Mouse (Mus musculus) forebrain, embryonic 13.5 days (tissue): Measurements from ENCODE around the gene Rnf128. TPM values are rescaled to one million over a fixed set of nuclear protein-coding genes. Genes with fewer than 3 reads are reported as not detected.
A peak's percentile ranks its signal among the peaks of the same experiment; 100 is the strongest.

ENCODE experiments used
- ATAC-seq: fragments of 200-750 bp; cut with Nextera tagmentation; 2 replicates; pipeline ENCODE4 v1.8.0; 2017
- H3K27ac ChIP-seq: fragments of 300-500 bp; sonication (generic); 2 replicates; pipeline ENCODE4 v1.5.1; 2015; ENCODE audit warnings: inconsistent platforms, mild to moderate bottlenecking, moderate library complexity
- H3K27me3 ChIP-seq: fragments of 300-500 bp; sonication (generic); 2 replicates; pipeline ENCODE4 v1.6.1; 2015; ENCODE audit warnings: mild to moderate bottlenecking, inconsistent platforms
- H3K36me3 ChIP-seq: fragments of 300-500 bp; sonication (generic); 2 replicates; pipeline ENCODE4 v1.6.1; 2015; ENCODE audit warnings: mild to moderate bottlenecking, inconsistent platforms; ENCODE audit not compliant: poor library complexity, severe bottlenecking
- H3K4me1 ChIP-seq: fragments of 300-500 bp; sonication (generic); 2 replicates; pipeline ENCODE4 v1.6.1; 2015; ENCODE audit warnings: inconsistent platforms
- H3K4me2 ChIP-seq: fragments of 300-500 bp; sonication (generic); 2 replicates; pipeline ENCODE4 v1.6.1; 2015; ENCODE audit warnings: inconsistent platforms, mild to moderate bottlenecking, moderate library complexity
- H3K4me3 ChIP-seq: fragments of 300-500 bp; sonication (generic); 2 replicates; pipeline ENCODE4 v1.5.1; 2015; ENCODE audit warnings: mild to moderate bottlenecking, inconsistent platforms
- H3K9ac ChIP-seq: fragments of 300-500 bp; sonication (generic); 2 replicates; pipeline ENCODE4 v1.6.1; 2015; ENCODE audit warnings: mild to moderate bottlenecking, inconsistent platforms
- H3K9me3 ChIP-seq: fragments of 300-500 bp; sonication (generic); replicated peaks from 2 replicates; pipeline ENCODE4 v1.6.1; 2016; ENCODE audit warnings: inconsistent platforms
- WGBS: fragments of 180-500 bp; shearing (Covaris S2); methylation state at CpG from one replicate; pipeline ENCODE4 v1.1.7; 2015; 5-methylcytosine and 5-hydroxymethylcytosine counted together
- polyA plus RNA-seq: library from polyadenylated mRNA; unstranded; fragments of >200 nt; fragmentation: Nextera tagmentation; extraction: Ambion mirVana; gene quantifications from 2 replicates; pipeline ENCODE4 v1.2.1, GENCODE M21; 2015

The Rnf128 gene
- polyA plus RNA-seq, 1 experiment from 2014 or later: 1.1 TPM

- H3K9me3 ChIP-seq: no peaks in the 10 kb centered on the region
- no peak overlapping the region for H3K9ac ChIP-seq
- no peak overlapping the region for H3K4me2 ChIP-seq
- ATAC-seq: no peak
- H3K4me3 ChIP-seq: no peak overlapping the region
- H3K36me3 ChIP-seq: no peaks in the 10 kb centered on the region
- no peaks in the 10 kb centered on the region for H3K4me1 ChIP-seq
- H3K27ac ChIP-seq: no peak overlapping the region
- no peaks in the 10 kb centered on the region for H3K27me3 ChIP-seq
These were observed 77.3 kb downstream of the Rnf128 start for GRCm38 (mm10) chrX:139640418-139640817.

DNA sequence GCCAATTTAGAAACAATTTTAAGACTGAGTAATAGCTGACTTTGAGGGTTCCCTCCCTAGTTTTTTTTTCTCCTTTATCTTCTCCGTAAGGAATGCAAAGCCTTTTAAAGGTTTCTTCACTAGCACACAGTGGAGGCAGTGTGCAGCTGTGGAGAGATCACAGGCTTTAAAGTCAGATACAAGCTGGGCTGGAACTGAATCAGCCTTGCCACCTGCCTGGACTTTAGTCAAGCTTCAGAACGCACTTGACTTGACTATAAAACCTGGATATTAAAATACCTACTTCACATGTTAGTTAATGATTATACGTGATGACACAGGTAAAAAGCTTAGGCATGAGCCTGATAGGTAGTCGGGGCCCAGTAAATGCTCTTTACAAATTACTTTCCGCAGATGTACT, 89.1 kb downstream of the Rnf128 start:
- WGBS: 76% methylated on average over 5 of the region's 5 CpGs
- Histone ChIP-seq H3K9ac (no peak overlapping the region), H3K9me3 (no peaks in the 10 kb centered on the region), H3K36me3 (no peaks in the 10 kb centered on the region), H3K27me3 (no peaks in the 10 kb centered on the region), H3K27ac (no peak overlapping the region), H3K4me2 (no peak overlapping the region), H3K4me1 (no peaks in the 10 kb centered on the region), H3K4me3 (no peak overlapping the region)
- no peak for ATAC-seq

DNA sequence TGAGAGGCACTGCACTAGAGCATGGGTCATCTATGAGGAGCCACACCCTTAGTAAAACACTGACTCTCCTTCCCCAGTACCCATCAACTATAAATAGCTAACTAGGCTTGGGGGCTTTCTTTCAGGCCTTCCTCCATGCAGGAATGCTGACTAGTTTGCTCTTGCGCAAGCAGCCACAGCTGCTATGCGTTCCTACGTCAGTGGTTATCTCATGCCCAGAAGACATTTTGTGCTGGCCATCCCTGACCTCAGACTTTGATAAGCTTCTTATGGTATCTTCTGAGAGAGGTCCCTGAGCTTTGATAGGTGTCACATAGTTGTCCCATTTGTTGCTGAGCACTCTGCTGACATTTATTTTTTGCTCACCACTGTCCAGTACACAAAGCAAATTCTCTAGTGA, 90.2 kb downstream of the Rnf128 start:
- Histone ChIP-seq H3K4me1 (no peaks in the 10 kb centered on the region), H3K9ac (no peak overlapping the region), H3K27me3 (no peaks in the 10 kb centered on the region), H3K27ac (no peak overlapping the region), H3K36me3 (no peaks in the 10 kb centered on the region), H3K9me3 (no peaks in the 10 kb centered on the region), H3K4me3 (no peak overlapping the region), H3K4me2 (no peak overlapping the region)
- ATAC-seq: no peak
- 97% methylated on average over 3 of the region's 3 CpGs for WGBS

DNA sequence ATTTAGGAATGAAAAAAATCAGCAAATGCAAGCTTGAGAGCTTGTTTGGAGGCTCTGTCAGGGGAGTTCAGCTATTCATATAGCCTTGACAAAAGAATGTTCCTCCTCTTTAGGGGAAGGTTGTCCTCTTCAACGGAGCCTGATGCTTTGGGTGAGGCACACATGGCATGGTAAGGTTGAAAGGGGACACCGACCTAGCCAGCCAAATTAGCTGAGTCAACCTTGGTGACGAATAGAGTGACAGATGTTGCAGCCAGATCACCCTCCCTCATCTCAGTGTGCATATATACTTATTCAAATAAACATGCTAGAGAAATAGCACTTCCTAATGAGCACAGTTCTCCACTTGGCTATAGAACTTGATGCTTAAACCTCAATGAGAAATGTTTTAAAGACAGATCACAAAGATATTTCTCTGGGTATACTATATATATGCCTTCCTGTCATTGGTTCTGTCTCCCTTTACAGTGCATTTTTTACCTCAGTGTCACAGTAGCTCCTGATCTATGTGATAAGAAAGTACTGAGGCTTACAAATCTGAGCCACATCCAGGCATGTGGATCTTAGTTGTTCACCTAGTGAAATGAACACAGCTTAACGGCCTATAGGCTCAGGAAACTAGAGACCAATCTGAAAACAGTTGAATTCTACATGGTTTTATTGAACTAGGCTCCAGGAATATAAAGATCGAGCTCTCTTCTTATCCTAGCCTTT, 91.4 kb downstream of the Rnf128 start:
- 82% methylated on average over 5 of the region's 5 CpGs for WGBS
- no peak overlapping the region for H3K9ac ChIP-seq
- no peak overlapping the region for H3K4me3 ChIP-seq
- no peaks in the 10 kb centered on the region for H3K27me3 ChIP-seq
- no peaks in the 10 kb centered on the region for H3K9me3 ChIP-seq
- ATAC-seq: no peak
- no peak overlapping the region for H3K27ac ChIP-seq
- no peaks in the 10 kb centered on the region for H3K36me3 ChIP-seq
- H3K4me1 ChIP-seq: no peaks in the 10 kb centered on the region
- no peak overlapping the region for H3K4me2 ChIP-seq

DNA sequence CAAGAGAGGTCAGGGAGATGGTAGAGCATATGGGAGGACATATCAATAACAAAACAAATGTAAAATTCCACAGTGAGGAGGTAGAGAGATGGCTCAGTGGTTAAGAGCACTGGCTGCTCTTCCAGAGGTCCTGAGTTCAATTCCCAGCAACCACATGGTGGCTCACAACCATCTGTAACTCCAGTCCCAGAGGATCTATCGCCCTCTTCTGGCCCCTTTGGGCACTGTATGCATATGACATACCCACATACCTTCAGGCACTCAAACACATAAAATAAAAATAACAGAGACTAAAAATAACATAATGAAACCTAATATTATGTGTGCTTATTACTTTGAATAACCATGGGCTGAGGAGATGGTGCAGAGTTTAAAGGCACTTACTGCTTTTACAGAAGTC, 99.0 kb downstream of the Rnf128 start:
- H3K27ac ChIP-seq: no peak overlapping the region
- H3K9me3 ChIP-seq: no peaks in the 10 kb centered on the region

GRCm38 (mm10) chrX:139665829-139666228, 102.7 kb downstream of the Rnf128 start:
- Histone ChIP-seq H3K27me3 (no peaks in the 10 kb centered on the region), H3K4me3 (no peak overlapping the region), H3K4me1 (no peaks in the 10 kb centered on the region), H3K27ac (no peak overlapping the region), H3K36me3 (no peaks in the 10 kb centered on the region), H3K4me2 (no peak overlapping the region), H3K9ac (no peak overlapping the region), H3K9me3 (no peaks in the 10 kb centered on the region)
- 74% methylated on average over 2 of the region's 2 CpGs for WGBS
- no peak for ATAC-seq

More for the DNA sequence above, 99.0 kb downstream of the Rnf128 start:
- WGBS: 53% methylated on average over 1 of the region's 1 CpGs
- H3K4me2 ChIP-seq: no peak overlapping the region
- ATAC-seq: no peak
- no peaks in the 10 kb centered on the region for H3K4me1 ChIP-seq
- H3K4me3 ChIP-seq: no peak overlapping the region
- no peaks in the 10 kb centered on the region for H3K36me3 ChIP-seq
- H3K9ac ChIP-seq: no peak overlapping the region
- H3K27me3 ChIP-seq: no peaks in the 10 kb centered on the region

DNA sequence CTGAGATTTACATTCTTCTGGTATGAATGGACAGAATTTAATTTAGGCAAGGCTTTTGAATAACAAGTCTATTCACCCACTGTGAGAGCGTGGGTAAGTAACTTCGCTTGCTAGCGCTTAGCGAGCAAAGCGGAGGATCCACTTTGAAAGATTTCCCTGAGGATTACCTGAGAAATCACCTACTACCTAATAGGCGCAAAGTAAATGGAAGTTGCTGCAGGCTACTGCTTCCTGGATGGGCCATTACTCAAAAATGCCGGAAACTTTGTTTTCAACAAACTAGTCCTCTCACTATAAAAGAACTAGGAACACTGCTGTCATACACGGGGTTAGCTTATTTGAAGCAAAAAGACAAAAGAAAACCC, 121.3 kb downstream of the Rnf128 start:
- ATAC-seq: no peak
- WGBS: 24% methylated on average over 8 of the region's 8 CpGs
- H3K36me3 ChIP-seq: no peaks in the 10 kb centered on the region

DNA sequence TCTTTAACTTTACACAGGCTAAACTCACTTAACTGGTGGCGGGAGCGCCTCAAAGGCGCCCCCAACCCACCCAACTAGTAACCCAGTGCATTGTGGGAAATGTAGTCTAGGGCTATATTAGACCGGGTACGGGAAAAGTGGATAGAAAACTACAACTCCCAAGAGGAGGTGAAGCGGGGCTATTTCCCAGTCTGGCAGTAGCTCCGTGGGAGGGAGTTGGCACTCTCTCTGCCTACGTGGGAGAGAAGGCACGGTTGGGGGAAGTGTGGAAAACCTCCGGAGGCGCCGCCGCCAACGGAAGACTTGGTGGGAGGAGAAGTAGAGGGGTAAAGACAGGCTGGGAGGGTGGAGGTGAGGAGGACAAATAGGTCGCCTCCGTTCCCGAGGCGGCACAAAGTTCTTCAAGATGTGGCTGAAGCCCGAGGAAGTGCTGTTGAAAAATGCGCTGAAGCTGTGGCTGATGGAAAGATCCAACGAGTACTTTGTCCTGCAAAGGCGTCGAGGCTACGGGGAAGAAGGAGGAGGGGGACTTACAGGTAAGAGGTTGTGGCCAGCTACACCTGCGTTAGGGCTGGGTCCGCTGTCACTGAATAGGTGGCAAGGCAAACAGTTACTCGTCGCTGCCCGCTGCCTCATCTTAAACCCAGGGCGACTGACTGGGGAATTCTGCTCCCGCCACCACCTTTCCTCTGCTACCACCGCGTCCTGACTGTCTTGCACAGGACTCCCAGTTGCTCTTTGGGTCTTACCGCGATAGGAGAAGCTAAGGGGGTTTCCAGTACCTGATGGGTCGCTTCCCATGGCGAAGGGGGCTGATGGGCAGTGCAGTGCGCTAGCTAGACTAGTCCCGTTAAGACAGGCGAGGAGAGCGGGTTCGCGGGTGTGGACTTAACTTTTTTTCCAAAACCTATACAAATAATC, 121.9 kb downstream of the Rnf128 start, which contains the start of gene Tbc1d8b:
Gene Tbc1d8b (plus strand): TSS at position 222 of the 921 bp plus-strand sequence.
- Histone ChIP-seq H3K27me3 (no peaks in the 10 kb centered on the region), H3K27ac (no peak within 1 kb of the TSS), H3K36me3 (no peaks in the 10 kb centered on the region), H3K4me3 (peak within 1 kb of the TSS; percentile 48), H3K9ac (peak within 1 kb of the TSS; percentile 53), H3K9me3 (no peaks in the 10 kb centered on the region), H3K4me1 (no peaks in the 10 kb centered on the region), H3K4me2 (peak within 1 kb of the TSS; percentile 65)
- WGBS: 16% methylated on average over 41 of the region's 43 CpGs
- ATAC-seq: peak; percentile 99

More for the DNA sequence above, 121.3 kb downstream of the Rnf128 start:
- Histone ChIP-seq H3K4me3 (peak overlapping the region; percentile 48), H3K27ac (no peak overlapping the region), H3K4me1 (no peaks in the 10 kb centered on the region), H3K9ac (no peak overlapping the region), H3K27me3 (no peaks in the 10 kb centered on the region), H3K9me3 (no peaks in the 10 kb centered on the region), H3K4me2 (peak overlapping the region; percentile 65)

DNA sequence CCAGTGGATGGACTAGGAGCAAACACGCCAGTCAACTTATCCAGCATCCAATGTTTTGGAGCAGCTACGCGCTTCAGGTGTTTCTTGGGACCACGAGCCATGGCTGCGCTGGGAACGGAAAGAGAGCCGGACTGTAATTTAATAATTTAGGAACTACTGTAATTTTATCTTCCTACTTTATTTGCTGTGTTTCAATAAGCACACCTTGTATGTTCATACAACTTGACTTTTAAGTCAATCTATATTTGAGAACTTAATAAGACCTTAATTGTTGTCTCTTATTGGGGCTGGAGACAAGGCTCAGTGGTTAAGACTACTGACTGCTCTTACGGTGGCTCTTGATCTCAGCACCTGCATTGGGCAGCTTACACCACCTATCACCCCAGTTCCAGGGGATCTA, 151.3 kb downstream of the Rnf128 start, which contains the start of gene Gm15013:
Gene Gm15013 (minus strand): TSS at position 101 of the 400 bp plus-strand sequence.
- ATAC-seq: no peak
- Histone ChIP-seq H3K9ac (no peak within 1 kb of the TSS), H3K27ac (no peak within 1 kb of the TSS), H3K27me3 (no peaks in the 10 kb centered on the region), H3K4me3 (no peak within 1 kb of the TSS), H3K36me3 (no peaks in the 10 kb centered on the region), H3K4me2 (no peak within 1 kb of the TSS), H3K9me3 (no peaks in the 10 kb centered on the region), H3K4me1 (no peaks in the 10 kb centered on the region)
- 95% methylated on average over 8 of the region's 8 CpGs for WGBS

DNA sequence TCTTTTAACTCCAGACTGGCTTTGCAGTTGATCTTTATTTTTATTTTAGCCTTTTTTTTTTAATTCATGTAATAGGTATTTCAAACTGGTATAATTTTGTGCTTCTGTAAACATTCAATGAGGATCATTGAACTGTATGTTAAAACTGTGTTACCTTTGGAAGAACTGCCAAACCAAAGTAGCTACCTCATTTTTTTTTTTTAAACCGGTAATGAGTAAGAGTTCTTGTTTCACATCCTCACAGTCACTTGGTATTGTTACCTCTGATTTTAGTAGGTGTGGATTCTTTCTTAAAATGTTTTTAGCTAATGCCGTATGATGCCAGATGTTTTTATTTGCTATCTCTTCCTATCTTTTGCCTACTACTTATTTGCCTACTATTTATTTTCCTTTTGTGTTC, 159.2 kb downstream of the Rnf128 start:
- H3K36me3 ChIP-seq: no peaks in the 10 kb centered on the region
- ATAC-seq: no peak
- no peaks in the 10 kb centered on the region for H3K27me3 ChIP-seq
- 92% methylated on average over 2 of the region's 2 CpGs for WGBS
- H3K9me3 ChIP-seq: no peaks in the 10 kb centered on the region
- H3K4me2 ChIP-seq: no peak overlapping the region
- no peak overlapping the region for H3K9ac ChIP-seq
- H3K4me1 ChIP-seq: no peaks in the 10 kb centered on the region
- no peak overlapping the region for H3K4me3 ChIP-seq
- no peak overlapping the region for H3K27ac ChIP-seq
